Mouse (Mus musculus) Muller cell, postnatal 12 days (primary cell): ENCODE measurements around the gene Mlf1.

Source experiments
- DNase-seq: peaks from one replicate; pipeline ENCODE4 v3.0.0-alpha.2; 2015; ENCODE audit errors: inconsistent ontology term

Mlf1 gene

GRCm38 (mm10) chr3:67373872-67374271, at the start of gene Mlf1:
Gene Mlf1, plus strand, starts transcription at chr3:67374097.
- DNase-seq: peak; percentile 95

GRCm38 (mm10) chr3:67339558-67339957, 34.3 kb upstream of the Mlf1 start:
- no peak for DNase-seq

- no peak for DNase-seq
Measured at GRCm38 (mm10) chr3:67340921-67341320, 33.0 kb upstream of the Mlf1 start.

DNA sequence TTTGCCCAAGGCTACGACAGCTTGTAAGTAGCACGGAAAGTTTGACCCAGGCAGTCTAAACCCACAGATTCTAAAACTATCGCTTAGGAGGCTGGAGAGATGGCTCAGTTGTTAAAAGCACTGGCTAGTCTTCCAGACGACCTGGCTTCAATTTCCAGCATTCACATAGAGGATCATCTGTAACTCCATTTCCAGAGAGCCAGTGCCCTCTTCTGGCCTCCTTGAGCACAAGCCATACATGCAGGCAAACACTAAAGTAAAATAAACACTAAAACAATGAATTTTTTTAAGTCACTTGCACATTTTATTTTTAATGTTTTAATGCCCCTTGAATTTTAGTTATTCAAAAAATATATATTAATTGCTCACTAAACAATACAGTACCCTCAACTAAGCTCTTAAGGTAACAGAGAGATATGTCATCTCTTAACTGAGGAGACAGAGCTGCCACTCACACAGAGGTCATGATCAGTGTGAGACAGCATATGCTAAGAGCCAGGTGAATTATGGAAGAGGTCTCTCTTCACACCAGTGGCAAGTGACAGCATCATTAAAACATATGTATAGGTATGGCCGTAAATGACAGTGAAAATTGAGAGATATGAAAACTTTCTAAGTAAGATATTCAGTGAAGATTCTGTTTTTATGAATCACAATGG, 30.8 kb upstream of the Mlf1 start:
- DNase-seq: no peak

DNA sequence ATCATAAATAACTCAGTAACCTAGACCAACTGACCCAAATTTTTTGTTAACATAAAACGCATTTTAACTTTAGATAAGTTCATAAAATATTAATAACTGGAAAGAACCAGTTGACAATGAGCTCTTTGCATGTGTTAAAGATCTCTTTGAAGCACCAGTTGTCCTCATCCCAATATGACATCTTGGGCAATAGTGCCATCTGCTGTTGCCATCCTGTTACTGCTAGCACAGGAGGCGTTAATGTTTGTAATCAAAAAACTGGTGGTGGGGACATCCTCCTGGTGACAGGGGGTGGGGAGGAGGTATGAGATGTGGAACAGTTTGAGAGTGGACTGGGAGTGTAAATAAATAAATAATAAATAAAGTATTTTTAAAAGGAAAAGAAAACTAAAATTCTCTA, 29.3 kb upstream of the Mlf1 start:
- peak; percentile 27 for DNase-seq

DNA sequence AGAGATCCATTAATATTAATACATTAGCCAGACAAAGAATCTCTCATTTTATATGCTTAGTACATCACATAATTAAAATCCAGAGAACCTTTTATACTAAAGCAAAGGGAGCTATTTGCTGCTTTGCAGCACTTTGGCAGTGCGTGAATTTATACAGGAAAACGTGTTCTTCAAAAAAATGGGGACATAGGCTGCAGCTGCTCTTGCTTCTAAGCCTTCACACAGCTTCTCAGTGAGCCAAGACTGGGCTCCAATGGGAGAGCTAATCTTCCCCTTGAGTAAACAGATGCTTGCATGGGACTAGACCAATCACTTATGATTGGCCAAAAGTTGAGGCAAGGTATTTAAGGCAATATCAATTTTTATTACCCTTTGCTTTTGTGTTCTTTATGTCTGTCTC, 27.2 kb upstream of the Mlf1 start:
- no peak for DNase-seq

- no peak for DNase-seq
Measured at GRCm38 (mm10) chr3:67351406-67352127, 22.3 kb upstream of the Mlf1 start.

DNA sequence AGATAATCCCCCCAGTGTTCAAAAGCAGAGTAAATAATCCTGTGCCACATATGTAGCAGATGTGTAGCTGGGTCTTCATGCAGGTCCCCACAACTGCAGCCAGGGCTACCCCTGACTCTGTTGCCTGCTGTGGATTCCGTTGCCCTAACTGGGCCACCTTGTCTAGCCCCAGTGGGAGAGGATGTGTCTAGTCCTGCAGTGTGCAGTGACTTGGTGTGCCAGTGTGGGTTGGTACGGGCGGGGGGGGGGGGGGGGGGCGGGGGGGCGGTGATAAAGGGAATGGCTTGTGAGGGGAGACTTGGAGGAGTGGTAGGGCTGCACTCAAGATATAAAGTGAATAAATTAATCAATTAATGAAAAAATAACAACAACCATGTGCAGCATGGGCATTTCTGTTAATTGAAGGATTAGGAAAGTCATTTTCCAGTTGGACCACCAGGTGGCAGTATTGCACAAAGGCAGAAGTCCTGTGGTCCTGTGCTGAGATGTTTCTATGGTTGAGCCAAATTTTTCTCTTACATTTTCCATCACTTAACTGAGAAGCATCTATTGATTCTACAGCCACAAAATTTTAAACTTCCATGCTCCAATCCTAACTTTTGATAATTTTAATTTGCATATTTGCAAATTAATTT, 21.7 kb upstream of the Mlf1 start:
- DNase-seq: peak; percentile 21

DNA sequence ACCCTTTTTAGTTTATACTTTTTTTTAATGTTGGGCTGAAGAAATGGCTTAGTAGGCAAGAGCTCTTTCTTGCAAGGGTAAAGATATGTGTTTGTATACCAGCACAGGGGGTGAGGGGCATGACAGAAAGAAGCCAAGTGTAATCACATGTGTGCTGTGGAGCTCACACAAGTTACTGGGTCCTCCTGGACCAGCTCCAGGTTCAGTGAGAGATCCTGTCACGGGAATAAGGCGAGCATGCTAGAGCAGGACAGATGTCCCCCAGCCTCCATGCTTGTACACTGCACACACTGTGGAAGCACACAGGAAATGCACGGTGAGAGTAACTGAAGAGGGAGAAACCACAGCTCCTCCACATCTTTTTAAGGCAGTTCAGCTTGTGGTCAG, 21.1 kb upstream of the Mlf1 start:
- no peak for DNase-seq

DNA sequence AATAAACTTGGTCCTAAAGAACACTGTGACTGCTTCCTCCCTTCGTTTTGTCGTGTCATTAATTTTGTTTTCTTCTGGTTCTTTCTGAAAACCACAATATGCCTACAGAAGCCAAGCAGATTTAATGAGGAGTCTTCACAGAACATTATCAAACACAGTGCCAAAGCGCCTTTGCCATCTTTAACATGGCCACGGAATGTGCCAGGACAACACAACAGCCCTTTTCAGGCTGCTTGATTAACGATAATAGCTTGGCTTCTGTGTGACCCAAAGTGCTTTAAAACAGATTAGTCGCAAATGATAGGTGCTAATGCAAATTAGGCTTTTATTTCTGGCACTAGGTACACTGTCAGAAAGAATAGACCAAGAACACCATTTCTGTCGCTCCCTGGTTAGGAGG, 15.5 kb upstream of the Mlf1 start:
- DNase-seq: peak; percentile 63

GRCm38 (mm10) chr3:67366087-67366892, 7.6 kb upstream of the Mlf1 start:
- no peak for DNase-seq

DNA sequence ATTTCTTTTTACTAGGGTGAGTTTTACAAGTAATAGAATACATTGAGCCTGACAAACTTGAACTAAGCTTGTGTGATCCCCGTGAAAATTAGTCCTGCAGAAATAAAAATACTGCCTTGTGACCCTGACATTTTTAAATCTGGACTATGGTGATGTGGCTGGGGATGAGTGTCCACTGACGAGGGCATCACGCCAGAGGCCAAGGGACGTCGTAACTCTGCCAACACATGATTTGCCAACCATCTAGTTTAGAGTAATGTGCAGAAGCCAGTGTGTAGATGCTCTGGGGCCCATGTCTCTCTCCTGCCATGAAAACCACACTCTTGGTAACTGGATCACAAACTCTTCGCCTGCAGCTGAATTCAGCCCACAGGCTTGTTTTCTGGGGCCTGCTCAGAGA, 6.4 kb upstream of the Mlf1 start:
- DNase-seq: no peak

DNA sequence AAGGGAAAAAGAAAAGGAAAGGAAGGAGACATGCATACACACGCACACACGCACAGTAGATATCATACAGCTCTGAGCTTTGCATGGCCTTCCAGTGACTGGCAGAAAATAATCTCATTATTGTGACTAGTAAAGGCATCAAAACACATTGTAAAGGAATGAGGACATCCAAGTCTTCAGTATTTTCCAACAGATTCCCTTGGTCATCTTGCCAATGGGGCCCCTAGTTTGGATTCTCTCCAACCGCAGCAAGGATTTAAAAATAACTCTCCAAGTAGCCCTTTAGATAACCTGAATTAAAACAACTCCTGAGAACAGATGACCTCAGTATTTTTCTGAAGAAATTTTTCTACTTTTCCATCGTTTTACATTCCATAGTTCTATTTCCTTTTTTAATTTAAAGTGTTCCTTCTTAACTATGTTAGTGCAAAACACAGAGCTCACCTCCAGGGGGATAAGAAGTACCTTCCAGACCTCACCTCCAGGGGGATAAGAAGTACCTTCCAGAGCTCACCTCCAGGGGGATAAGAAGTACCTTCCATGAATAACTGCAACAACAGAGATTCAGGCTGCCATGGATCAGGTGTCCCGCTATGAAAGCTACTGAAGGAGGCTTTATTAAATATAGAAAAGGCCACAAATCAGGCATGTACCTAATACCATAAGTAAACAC, 4.4 kb upstream of the Mlf1 start:
- DNase-seq: no peak

- no peak for DNase-seq
Measured at GRCm38 (mm10) chr3:67372194-67372593, 1.7 kb upstream of the Mlf1 start.

DNA sequence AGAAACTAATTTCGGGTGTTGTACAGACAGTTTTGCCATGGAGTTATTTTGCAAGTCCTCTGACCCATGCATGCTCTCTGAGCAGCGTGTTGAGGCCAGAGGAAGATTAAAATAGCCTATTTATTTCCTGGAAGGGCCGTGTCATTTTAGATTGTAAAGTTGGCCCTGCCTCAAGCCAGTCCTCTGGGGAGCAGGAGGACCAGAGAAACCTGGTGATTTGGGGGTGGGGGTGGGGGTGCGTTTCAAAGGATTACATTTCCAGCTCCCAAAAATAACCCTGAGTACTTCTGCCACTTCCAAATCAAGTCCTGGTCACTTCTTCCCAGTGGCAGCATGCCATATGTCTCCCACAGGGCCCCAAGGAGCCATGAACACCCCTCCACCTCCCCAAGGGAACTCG, 1.1 kb upstream of the Mlf1 start:
- no peak for DNase-seq

GRCm38 (mm10) chr3:67374360-67374778, 472 bp downstream of the Mlf1 start:
- DNase-seq: no peak

DNA sequence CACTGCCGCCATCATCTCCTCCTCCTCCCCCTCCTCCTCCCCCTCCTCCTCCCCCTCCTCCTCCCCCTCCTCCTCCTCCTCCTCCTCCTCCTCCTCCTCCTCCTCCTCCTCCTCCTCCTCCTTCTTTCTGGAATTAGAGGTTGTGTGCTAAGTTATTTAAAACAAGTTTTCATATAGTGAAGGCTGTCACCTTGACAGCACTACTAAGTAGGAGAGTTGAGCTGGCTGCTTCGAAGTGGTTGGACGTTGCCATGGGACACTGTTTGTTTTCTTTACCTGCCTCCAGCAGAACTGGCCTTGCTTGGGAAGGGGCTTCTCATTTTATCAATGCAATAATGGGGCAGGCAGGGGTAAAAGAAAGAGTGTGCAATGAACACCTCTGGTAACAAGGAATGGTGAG, 1.2 kb downstream of the Mlf1 start, which contains the start of gene Gm17402:
Gm17402 (minus strand) TSS at position 101 of the 400 bp plus-strand sequence.
- no peak for DNase-seq

GRCm38 (mm10) chr3:67378215-67378614, 4.3 kb downstream of the Mlf1 start:
- peak; percentile 36 for DNase-seq

GRCm38 (mm10) chr3:67429338-67429998, 55.6 kb downstream of the Mlf1 start:
- DNase-seq: no peak

GRCm38 (mm10) chr3:67429999-67430380, 56.1 kb downstream of the Mlf1 start, which contains the start of gene Gfm1:
Gene Gfm1, plus strand, starts transcription at chr3:67430096.
- peak; percentile 87 for DNase-seq

DNA sequence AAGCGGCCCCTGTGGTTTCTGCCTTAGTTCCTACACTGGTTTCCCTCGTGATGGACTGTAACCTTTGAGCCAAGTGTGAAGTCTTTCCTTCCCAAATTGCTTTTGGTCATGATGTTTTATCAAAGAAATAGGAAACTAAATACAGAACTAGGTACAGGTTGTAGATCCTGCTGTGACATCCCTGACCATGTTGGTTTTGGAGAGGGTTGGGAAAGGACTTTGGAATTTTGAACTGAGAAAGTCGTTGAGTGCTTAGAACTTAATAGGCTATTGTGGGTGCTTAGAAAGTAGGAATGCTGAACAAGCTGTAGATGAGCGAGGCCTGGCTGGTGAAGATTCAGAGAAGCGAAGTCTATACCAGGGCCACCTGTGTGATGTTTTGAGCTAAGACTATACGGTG, 60.1 kb downstream of the Mlf1 start:
- no peak for DNase-seq
